Mouse (Mus musculus) olfactory bulb, adult 2 months (tissue): ENCODE results near the gene Dbi.

ENCODE experiments used
- CTCF ChIP-seq: fragments of 200-500 bp; IDR thresholded peaks from 2 replicates; pipeline ENCODE4 v1.5.1; 2012; ENCODE audit warnings: low read depth, mild to moderate bottlenecking, low read length, moderate library complexity; ENCODE audit not compliant: insufficient read depth
- POLR2A ChIP-seq: fragments of 200-500 bp; IDR thresholded peaks from 2 replicates; pipeline ENCODE4 v1.6.1; 2012; ENCODE audit warnings: mild to moderate bottlenecking, low read depth, low read length, moderate library complexity; ENCODE audit not compliant: insufficient read depth

GRCm38 (mm10) chr1:120072900-120073299 is 48.0 kb downstream of the Dbi start:
- no peak for TF ChIP-seq CTCF
- no peak for TF ChIP-seq POLR2A
